Mouse (Mus musculus): Measurements from ENCODE around the gene Zfp648.

Gene Zfp648

DNA sequence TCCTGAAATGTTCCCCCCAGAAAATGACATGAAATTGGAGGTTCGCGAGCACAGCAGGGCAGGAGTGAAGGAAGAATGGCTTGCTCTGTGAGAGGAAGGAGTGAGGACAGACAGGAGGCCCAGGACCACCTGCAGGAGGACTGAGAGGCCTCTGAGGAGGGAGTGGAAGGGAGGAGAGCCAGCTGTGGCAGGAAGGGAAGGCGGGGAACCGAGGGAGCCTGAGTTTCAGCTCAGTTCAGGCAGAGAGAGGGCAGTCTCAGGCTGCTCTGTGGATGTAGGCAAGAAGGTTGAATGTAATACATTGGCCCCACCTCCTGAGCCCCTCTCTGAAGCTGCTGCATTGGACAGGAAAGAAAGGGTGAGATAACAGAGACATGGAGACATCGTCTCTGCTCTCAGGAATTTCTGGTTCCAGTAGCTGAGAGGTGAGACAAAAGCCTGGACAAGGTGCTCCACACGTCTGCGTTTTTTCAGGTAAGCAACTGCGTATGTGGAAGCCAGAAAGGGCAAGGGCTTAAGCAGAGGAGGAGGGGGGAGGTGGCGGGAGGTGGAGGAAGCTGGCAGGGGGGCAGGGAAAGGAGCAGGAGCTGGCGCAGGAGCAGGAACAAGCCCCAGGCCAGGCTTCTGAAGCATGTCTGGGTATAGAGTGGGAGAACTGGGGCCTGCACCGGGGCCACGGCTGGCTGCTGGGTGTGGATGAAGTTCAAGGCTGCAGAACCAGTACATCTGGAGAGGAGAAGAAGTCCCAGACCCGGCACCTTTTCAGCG, at the start of gene Zfp648:
Zfp648 (plus strand) TSS at position 233 of the 768 bp plus-strand sequence.
- in situ Hi-C loops (cut with MboI, MseI): no loop called here

- in situ Hi-C loops (cut with MboI, MseI): no loop called here
Observed at GRCm38 (mm10) chr1:154152539-154152938, 48.4 kb upstream of the Zfp648 start.

DNA sequence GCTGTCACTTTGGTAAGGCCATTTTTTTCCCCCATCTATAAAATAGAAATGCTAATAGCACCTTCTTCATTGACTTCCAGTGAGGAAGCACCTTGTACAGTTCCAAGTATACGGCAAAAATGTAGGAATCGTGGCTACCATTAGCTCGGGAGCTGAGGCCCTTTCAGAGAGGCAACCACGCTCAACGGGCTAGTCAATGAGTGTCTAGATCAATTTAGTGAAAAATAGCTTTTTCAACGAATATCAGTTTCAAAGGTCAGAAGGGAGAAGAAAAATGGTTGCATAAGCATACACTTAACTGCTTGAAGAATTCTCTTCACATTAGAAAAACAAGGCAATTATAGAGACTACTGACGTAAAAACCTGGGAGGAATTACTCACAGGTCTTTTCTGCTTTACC, 47.2 kb upstream of the Zfp648 start:
- in situ Hi-C loops (cut with MboI, MseI): no loop called here

GRCm38 (mm10) chr1:154156177-154157062, 44.6 kb upstream of the Zfp648 start:
- in situ Hi-C loops (cut with MboI, MseI): no loop called here

GRCm38 (mm10) chr1:154157131-154157530, 43.9 kb upstream of the Zfp648 start:
- in situ Hi-C loops (cut with MboI, MseI): no loop called here

GRCm38 (mm10) chr1:154167696-154168095, 33.3 kb upstream of the Zfp648 start:
- in situ Hi-C loops (cut with MboI, MseI): no loop called here

DNA sequence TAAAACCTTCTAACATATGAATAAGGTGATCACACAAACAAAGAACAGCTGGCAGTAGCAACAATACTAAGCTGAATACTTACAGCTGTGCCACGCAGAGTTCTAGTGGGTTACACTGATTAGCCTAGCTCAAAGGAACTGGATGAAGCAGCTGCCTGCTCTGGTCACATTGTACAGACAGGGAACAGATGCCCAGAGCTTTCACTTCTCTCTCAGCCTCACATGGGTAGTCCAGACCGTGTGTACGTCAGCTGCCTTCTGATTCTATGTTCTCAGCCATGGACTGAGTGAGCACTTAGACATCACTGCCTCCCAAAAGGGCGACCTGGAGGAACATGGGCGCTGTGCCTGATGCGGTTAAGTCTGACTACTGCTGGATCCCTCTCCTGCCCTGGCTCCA, 25.7 kb upstream of the Zfp648 start:
- in situ Hi-C loops (cut with MboI, MseI): loop anchor here (5.0 kb wide), 1 partner anchor 283 kb away; the partner anchor contains the start of gene Teddm1a

DNA sequence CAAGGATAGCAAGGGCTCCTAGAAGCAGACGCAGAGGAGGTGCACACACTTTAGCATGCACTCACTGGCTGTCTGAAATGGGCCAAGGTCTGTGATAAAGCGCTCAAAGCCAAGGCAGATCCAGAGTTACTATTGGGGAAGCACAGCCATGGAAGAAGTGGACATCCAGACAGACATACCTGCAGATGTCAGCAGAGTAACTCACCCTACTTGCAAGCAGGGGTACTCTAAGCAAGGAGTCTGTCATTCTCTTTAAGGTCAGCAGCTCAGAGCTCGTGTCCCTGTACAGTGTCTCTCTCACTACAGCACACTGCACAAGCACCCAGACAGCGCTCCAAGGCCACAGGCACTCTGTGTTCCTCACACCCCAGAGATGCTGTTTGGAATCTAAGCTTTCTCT, 23.2 kb upstream of the Zfp648 start:
- in situ Hi-C loops (cut with MboI, MseI): loop anchor here (5.0 kb wide), 1 partner anchor 285 kb away; the partner anchor contains the start of gene Teddm1a

DNA sequence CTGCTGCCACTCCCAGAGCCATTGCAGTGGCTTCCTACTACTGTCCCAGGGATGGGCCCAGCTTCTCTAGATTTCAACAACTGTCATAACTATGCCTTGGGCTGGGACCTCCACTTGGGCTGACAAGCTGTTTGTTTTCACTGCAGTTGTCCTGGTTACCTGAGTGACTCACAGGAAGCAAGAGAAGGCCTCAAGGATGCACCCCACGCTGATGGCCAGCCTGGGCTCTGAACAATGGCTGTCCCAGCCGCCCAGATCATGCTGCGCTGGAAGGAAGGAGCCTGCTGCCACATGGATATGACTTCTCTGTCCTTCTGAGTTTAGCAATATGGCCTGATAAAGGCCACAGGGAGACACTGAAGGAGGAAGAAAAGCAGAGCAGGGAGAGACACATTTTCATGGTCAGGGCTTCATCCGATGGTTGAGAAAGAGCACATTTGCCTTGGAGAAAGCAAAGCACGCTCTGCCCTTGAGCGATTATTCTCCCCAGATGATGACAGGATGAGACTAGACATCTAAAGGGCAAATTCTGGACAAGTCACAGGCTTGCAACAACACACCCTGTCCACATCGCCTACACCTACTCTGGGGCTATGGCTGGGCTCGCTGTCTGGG, 22.3 kb upstream of the Zfp648 start:
- in situ Hi-C loops (cut with MboI, MseI): loop anchor here (5.0 kb wide), 1 partner anchor 286 kb away; the partner anchor contains the start of gene Teddm1a

GRCm38 (mm10) chr1:154180952-154181351, 20.0 kb upstream of the Zfp648 start:
- in situ Hi-C loops (cut with MboI, MseI): loop anchor here (10.0 kb wide), 1 partner anchor 426 kb away; no protein-coding TSS in a partner anchor

DNA sequence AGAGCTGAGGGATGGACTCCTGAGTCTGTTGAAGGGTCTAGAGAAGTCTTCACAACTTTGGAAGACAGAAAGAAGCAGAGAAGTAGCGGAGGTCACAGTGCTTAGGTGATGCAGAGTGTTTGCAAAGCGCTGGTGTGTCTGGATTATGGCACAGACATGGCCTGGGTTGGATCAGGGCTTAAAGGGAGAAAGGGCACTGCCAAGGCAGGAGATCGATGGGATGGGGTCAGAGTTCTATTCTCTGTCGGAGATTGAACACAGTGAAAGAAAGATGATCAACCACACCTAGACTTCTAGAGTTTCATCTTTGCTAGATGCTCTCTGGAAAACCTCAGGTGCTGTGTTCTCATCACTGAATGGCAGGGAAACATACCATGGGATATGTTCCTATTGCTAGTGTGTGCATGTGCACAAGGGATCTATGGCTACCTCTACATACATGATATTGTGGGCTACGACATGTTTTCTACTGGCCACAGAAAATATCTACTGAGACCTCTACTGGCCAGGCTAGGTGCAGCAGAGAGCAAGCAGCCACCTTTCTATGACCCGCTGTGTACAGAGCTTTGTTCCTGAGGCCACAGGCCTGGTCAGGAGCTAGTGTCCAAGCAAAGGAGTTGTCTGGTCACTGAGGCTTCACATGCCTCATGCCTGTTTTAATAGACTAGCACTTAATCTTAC, 18.5 kb upstream of the Zfp648 start:
- in situ Hi-C loops (cut with MboI, MseI): loop anchor here (10.0 kb wide), 1 partner anchor 428 kb away; no protein-coding TSS in a partner anchor

- in situ Hi-C loops (cut with MboI, MseI): loop anchor here (10.0 kb wide), 1 partner anchor 428 kb away; no protein-coding TSS in a partner anchor
Observed at GRCm38 (mm10) chr1:154183077-154183751, 17.8 kb upstream of the Zfp648 start.

DNA sequence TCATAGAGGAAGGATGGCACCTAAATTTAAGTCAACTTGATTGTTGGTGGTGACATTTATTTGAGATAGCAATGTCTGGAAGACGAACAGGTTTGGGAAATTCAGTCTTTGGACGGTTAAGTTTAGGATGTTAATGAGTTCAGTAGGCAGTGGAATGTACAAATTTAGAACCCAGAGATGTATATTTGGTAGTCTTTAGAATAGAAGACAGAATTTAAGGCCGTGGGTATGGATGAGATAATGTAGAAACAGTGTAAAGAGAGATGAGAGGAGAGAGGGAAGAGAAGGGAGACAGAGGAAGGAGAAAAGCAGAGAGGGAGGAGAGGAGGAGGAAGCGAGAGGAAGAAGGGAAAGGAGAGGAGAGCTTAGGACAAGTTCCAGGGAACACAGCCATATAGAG, 12.8 kb upstream of the Zfp648 start:
- in situ Hi-C loops (cut with MboI, MseI): loop anchor here (10.0 kb wide), 1 partner anchor 433 kb away; no protein-coding TSS in a partner anchor

DNA sequence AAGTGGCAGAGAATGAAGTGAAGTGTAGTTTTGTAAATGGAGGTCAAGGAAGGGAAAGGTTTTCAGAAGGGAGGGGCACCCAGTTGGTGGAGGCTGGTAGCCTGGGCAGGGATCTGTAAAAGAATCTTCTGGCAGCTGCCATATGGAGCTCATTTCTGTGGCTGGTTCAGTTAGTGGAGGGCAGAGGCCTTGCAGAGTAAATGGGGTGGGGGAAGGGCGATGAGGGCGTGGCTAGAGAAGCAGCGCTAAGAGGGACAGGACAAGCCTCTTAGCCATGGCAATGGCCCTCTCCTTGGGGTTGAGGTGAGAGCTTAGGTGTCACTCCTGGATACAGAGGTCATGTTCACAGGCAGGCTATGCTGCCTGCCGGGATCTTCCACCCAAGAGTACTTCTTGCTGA, 12.4 kb upstream of the Zfp648 start:
- in situ Hi-C loops (cut with MboI, MseI): loop anchor here (10.0 kb wide), 1 partner anchor 434 kb away; no protein-coding TSS in a partner anchor

DNA sequence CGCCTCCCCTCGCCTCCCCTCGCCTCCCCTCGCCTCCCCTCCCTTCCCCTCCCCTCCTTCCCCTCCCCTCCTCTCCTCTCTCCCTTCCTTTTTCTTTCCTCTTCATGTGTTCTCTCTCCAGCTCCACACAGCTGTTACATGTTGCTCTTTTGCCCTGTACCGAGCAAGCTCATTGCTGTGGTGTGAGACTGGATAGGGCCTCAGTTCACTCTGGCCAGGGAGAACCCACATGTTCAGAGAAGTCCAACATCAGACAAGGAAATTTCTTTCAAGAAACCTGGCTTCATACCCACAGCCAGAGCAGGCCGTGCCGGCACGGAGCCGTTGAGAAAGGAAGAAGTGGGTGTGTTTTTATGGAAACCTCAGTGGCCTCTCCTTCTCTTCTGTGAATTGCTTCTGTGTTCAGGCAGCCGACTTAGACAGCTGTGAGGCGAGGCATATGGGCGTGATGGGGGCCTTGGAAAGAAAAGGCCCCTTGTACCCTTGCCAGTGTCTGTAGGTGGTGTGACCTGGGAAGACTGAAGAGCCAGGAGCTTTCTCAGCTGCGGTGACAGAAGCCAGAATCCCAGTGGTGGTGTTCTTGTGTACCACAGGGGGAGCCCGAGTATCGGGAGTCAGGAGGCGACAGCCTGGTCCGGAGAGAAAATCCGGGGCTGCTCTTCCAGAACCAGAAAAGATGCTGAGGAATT, 11.0 kb upstream of the Zfp648 start:
- in situ Hi-C loops (cut with MboI, MseI): loop anchor here (10.0 kb wide), 1 partner anchor 435 kb away; no protein-coding TSS in a partner anchor

DNA sequence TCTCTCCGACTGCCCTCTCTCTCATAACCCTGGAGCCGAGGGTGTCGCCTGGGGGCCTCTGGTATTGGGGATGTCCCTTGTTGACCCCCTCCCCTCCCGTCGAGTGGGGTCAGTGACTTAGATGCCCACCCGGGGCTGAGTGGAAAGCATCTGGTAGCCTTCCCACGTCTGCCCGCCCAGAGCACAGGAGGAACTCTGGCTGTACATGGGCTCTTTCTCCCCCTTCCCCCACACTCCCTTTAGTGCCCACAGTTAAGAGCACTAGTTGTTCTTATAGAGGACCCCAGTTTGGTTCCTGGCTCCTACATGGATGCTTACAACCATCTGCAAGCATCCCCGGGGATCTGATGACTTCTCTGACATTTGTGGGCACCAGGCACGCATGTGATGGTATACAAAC, 2.1 kb upstream of the Zfp648 start:
- in situ Hi-C loops (cut with MboI, MseI): no loop called here

- in situ Hi-C loops (cut with MboI, MseI): no loop called here
Observed at GRCm38 (mm10) chr1:154202580-154202979, 1.6 kb downstream of the Zfp648 start.

- in situ Hi-C loops (cut with MboI, MseI): no loop called here
Observed at GRCm38 (mm10) chr1:154203386-154203785, 2.4 kb downstream of the Zfp648 start.

GRCm38 (mm10) chr1:154204652-154205573, 3.9 kb downstream of the Zfp648 start:
- in situ Hi-C loops (cut with MboI, MseI): no loop called here
